8 mouse cellular contexts compared by ENCODE assay signal in the genomic region with DNA sequence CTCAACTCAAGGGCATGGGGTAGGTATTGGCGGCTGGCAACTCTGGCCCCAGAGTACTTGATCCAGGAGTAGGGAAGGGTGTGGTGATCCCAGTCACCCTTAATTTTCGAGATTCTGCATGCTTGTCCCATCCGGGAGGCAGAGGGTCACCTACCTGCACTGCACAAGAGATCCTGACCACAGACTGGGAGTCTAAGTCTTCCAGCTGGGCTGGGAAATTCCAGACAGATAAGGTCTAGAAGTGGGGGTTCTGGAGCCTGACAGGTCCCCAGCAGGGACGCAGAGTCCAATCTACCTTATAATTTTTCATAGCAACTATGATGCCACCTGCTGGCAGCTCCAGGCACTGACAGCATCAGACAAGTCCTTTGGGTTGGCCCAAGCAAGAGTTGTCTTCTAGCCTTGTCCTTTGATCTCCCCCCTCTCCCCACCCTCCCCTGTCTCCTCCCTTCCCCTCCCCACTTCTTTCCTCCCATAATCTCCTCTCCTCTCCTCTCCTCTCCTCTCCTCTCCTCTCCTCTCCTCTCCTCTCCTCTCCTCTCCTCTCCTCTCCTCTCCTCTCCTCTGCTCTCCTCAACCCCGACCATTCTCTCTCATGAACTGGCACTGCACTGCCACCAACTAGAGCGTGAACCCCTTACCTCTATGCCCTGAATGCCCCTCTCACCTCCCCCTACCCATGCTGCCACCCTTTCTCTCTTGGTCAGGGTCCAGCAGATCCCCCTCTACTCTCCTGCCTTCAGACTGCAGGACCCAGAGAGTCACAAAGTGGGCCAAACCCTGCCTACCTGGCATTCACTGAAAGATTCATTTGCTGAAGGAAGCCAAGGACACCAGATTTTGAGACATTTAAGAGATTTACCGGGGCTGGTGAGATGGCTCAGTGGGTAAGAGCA. TPM values are rescaled to one million over a fixed set of nuclear protein-coding genes. Genes with fewer than 3 reads are reported as not detected.
A peak's percentile ranks its signal among the peaks of the same experiment; 100 is the strongest.
DNase-seq lines count a peak whose midpoint lies in the region; ATAC-seq and TF ChIP-seq lines count a peak whose summit lies in the region.

No protein-coding gene starts in this region.

- no peak overlapping the region for H3K27ac ChIP-seq in forebrain, embryonic 10.5 days
- H3K27ac ChIP-seq in forebrain, embryonic 12.5 days, result no peak overlapping the region
- no peak overlapping the region for H3K27ac ChIP-seq in bone marrow, adult 2 months (ENCODE audit: control insufficient read depth, insufficient read depth, low read depth, low read length, poor library complexity)
- no peak overlapping the region for H3K27ac ChIP-seq in embryonic facial prominence, embryonic 11.5 days (replicated peaks; ENCODE audit: low read depth, low read length)
- H3K27ac ChIP-seq in intestine, embryonic 15.5 days, result no peak overlapping the region
- no peak overlapping the region for H3K27ac ChIP-seq in limb, embryonic 11.5 days (replicated peaks; ENCODE audit: low read depth, low read length)

- peak; percentile 50 for DNase-seq in forebrain, embryonic 10.5 days (ENCODE audit: extremely low spot score, low spot score)
- peak; percentile 67 to 73 for DNase-seq in B cell, adult 2 months
- DNase-seq in embryonic facial prominence, embryonic 11.5 days (ENCODE audit: low spot score), result peak; percentile 77
- DNase-seq in limb, embryonic 11.5 days (ENCODE audit: low spot score), result peak; percentile 74
- peak; percentile 45 for DNase-seq in ovary, postnatal 36 days (ENCODE audit: low spot score)

- H3K27me3 ChIP-seq in forebrain, embryonic 10.5 days (ENCODE audit: poor library complexity, severe bottlenecking), result peaks cover 28% of the 10 kb centered on the region
- peaks cover 43% of the 10 kb centered on the region for H3K27me3 ChIP-seq in forebrain, embryonic 12.5 days
- no peaks in the 10 kb centered on the region; the same call in 1 of the 2 replicates for H3K27me3 ChIP-seq in embryonic facial prominence, embryonic 11.5 days (ENCODE audit: control insufficient read depth, insufficient read depth, low read length)
- H3K27me3 ChIP-seq in intestine, embryonic 15.5 days (replicated peaks), result no peaks in the 10 kb centered on the region; the same call in 1 of the 2 replicates
- H3K27me3 ChIP-seq in limb, embryonic 11.5 days (ENCODE audit: control insufficient read depth, insufficient read depth, low read length), result no peaks in the 10 kb centered on the region

- 62% methylated on average over 6 of the region's 7 CpGs for WGBS in forebrain, embryonic 10.5 days
- WGBS in forebrain, embryonic 12.5 days, result 44% methylated on average over 7 of the region's 7 CpGs
- 39% methylated on average over 7 of the region's 7 CpGs for WGBS in bone marrow, adult 2 months
- WGBS in embryonic facial prominence, embryonic 11.5 days, result 51% methylated on average over 7 of the region's 7 CpGs
- WGBS in intestine, embryonic 15.5 days, result 50% methylated on average over 7 of the region's 7 CpGs
- WGBS in limb, embryonic 11.5 days, result 53% methylated on average over 7 of the region's 7 CpGs

- H3K9me3 ChIP-seq in forebrain, embryonic 10.5 days, result no peaks in the 10 kb centered on the region
- no peaks in the 10 kb centered on the region for H3K9me3 ChIP-seq in forebrain, embryonic 12.5 days
- H3K9me3 ChIP-seq in embryonic facial prominence, embryonic 11.5 days (replicated peaks; ENCODE audit: control insufficient read depth, low read length), result no peaks in the 10 kb centered on the region
- no peaks in the 10 kb centered on the region for H3K9me3 ChIP-seq in intestine, embryonic 15.5 days
- H3K9me3 ChIP-seq in limb, embryonic 11.5 days (ENCODE audit: control insufficient read depth, low read length), result no peaks in the 10 kb centered on the region

- H3K4me3 ChIP-seq in forebrain, embryonic 10.5 days, result no peak overlapping the region
- no peak overlapping the region for H3K4me3 ChIP-seq in forebrain, embryonic 12.5 days (replicated peaks)
- H3K4me3 ChIP-seq in bone marrow, adult 2 months (replicated peaks; ENCODE audit: control insufficient read depth, low read depth, low read length), result no peak overlapping the region
- no peak overlapping the region for H3K4me3 ChIP-seq in embryonic facial prominence, embryonic 11.5 days (ENCODE audit: low read depth, low read length)
- no peak overlapping the region for H3K4me3 ChIP-seq in intestine, embryonic 15.5 days (replicated peaks)
- no peak overlapping the region for H3K4me3 ChIP-seq in limb, embryonic 11.5 days (ENCODE audit: low read depth, low read length)

- peaks cover 14% of the 10 kb centered on the region for H3K4me1 ChIP-seq in forebrain, embryonic 10.5 days
- peaks cover 7% of the 10 kb centered on the region for H3K4me1 ChIP-seq in forebrain, embryonic 12.5 days
- peaks cover 2% of the 10 kb centered on the region; the same call in 1 of the 2 replicates for H3K4me1 ChIP-seq in bone marrow, adult 2 months (ENCODE audit: control insufficient read depth, insufficient read depth, low read length)
- H3K4me1 ChIP-seq in embryonic facial prominence, embryonic 11.5 days (ENCODE audit: control insufficient read depth, insufficient read depth, low read length), result no peaks in the 10 kb centered on the region
- H3K4me1 ChIP-seq in intestine, embryonic 15.5 days (replicated peaks), result no peaks in the 10 kb centered on the region
- H3K4me1 ChIP-seq in limb, embryonic 11.5 days (ENCODE audit: control insufficient read depth, insufficient read depth, low read length), result no peaks in the 10 kb centered on the region

- peak; percentile 76 for TF ChIP-seq CTCF in bone marrow, adult 2 months (IDR thresholded peaks at IDR 0.05; ENCODE audit: control insufficient read depth, insufficient read depth, low read length)

- no peak for TF ChIP-seq POLR2A in bone marrow, adult 2 months (IDR thresholded peaks at IDR 0.05; ENCODE audit: borderline replicate concordance, control insufficient read depth, low read depth, low read length)

- no peak overlapping the region for H3K9ac ChIP-seq in forebrain, embryonic 12.5 days
- no peak overlapping the region for H3K9ac ChIP-seq in embryonic facial prominence, embryonic 11.5 days (replicated peaks; ENCODE audit: low read length)
- H3K9ac ChIP-seq in intestine, embryonic 15.5 days, result no peak overlapping the region
- no peak overlapping the region for H3K9ac ChIP-seq in limb, embryonic 11.5 days (ENCODE audit: low read length)

- no peak for ATAC-seq in forebrain, embryonic 12.5 days (ENCODE audit: low FRiP score)
- ATAC-seq in embryonic facial prominence, embryonic 11.5 days (replicated peaks; ENCODE audit: insufficient number of reproducible peaks, low FRiP score, low TSS enrichment, low read depth), result no peak
- ATAC-seq in intestine, embryonic 15.5 days, result peak; percentile 45; the same call in 1 of the 2 replicates
- ATAC-seq in limb, embryonic 11.5 days (ENCODE audit: insufficient number of reproducible peaks, low FRiP score, low TSS enrichment, low read depth), result no peak

- H3K4me2 ChIP-seq in forebrain, embryonic 12.5 days, result no peak overlapping the region
- no peak overlapping the region for H3K4me2 ChIP-seq in embryonic facial prominence, embryonic 11.5 days (ENCODE audit: low read depth, low read length)
- no peak overlapping the region for H3K4me2 ChIP-seq in intestine, embryonic 15.5 days (replicated peaks)
- no peak overlapping the region for H3K4me2 ChIP-seq in limb, embryonic 11.5 days (ENCODE audit: low read depth, severe bottlenecking)

- H3K36me3 ChIP-seq in forebrain, embryonic 10.5 days (replicated peaks), result no peaks in the 10 kb centered on the region
- no peaks in the 10 kb centered on the region for H3K36me3 ChIP-seq in forebrain, embryonic 12.5 days (replicated peaks)
- H3K36me3 ChIP-seq in embryonic facial prominence, embryonic 11.5 days (replicated peaks; ENCODE audit: control insufficient read depth, insufficient read depth, low read depth, low read length), result no peaks in the 10 kb centered on the region
- H3K36me3 ChIP-seq in intestine, embryonic 15.5 days, result no peaks in the 10 kb centered on the region
- no peaks in the 10 kb centered on the region for H3K36me3 ChIP-seq in limb, embryonic 11.5 days (ENCODE audit: control insufficient read depth, insufficient read depth, low read length)

RNA-seq across cellular contexts. Expression of a gene that starts 15.7 kb away (rescaled TPM):
- 1.0 and 1.6 TPM in 2 replicates for polyA plus RNA-seq in forebrain, embryonic 10.5 days (2016; fragmentation: Nextera tagmentation; extraction: Ambion mirVana)
- 2.2 and 2.9 TPM in 2 replicates for polyA plus RNA-seq in forebrain, embryonic 12.5 days (2016; fragmentation: Nextera tagmentation; extraction: Ambion mirVana)
- polyA plus RNA-seq in bone marrow, adult 2 months (2011; ENCODE audit: insufficient read depth, insufficient read length, low replicate concordance, missing spikeins), result not detected in 2 replicates
- polyA plus RNA-seq in embryonic facial prominence, embryonic 11.5 days (2014; fragmentation: Nextera tagmentation; extraction: Ambion mirVana), result 0.70 and 0.72 TPM in 2 replicates
- polyA plus RNA-seq in intestine, embryonic 15.5 days (2015; fragmentation: Nextera tagmentation; extraction: Ambion mirVana), result 0.28 and 0.40 TPM in 2 replicates
- polyA plus RNA-seq in limb, embryonic 11.5 days (2014; fragmentation: Nextera tagmentation; extraction: Ambion mirVana), result 0.60 and 0.73 TPM in 2 replicates

RNA-seq across cellular contexts. Expression of a gene that starts 18.0 kb away (rescaled TPM):
- polyA plus RNA-seq in forebrain, embryonic 10.5 days (2016; fragmentation: Nextera tagmentation; extraction: Ambion mirVana), result 13.5 and 13.7 TPM in 2 replicates
- 10.3 and 12.0 TPM in 2 replicates for polyA plus RNA-seq in forebrain, embryonic 12.5 days (2016; fragmentation: Nextera tagmentation; extraction: Ambion mirVana)
- polyA plus RNA-seq in bone marrow, adult 2 months (2011; ENCODE audit: insufficient read depth, insufficient read length, low replicate concordance, missing spikeins), result 18.2 and 30.2 TPM in 2 replicates
- 8.2 and 11.0 TPM in 2 replicates for polyA plus RNA-seq in embryonic facial prominence, embryonic 11.5 days (2014; fragmentation: Nextera tagmentation; extraction: Ambion mirVana)
- polyA plus RNA-seq in intestine, embryonic 15.5 days (2015; fragmentation: Nextera tagmentation; extraction: Ambion mirVana), result 9.0 and 11.1 TPM in 2 replicates
- polyA plus RNA-seq in limb, embryonic 11.5 days (2014; fragmentation: Nextera tagmentation; extraction: Ambion mirVana), result 10.0 and 10.1 TPM in 2 replicates

RNA-seq across cellular contexts. Expression of a gene that starts 43.3 kb away (rescaled TPM):
- polyA plus RNA-seq in forebrain, embryonic 10.5 days (2016; fragmentation: Nextera tagmentation; extraction: Ambion mirVana), result 1.0 and 1.2 TPM in 2 replicates
- polyA plus RNA-seq in forebrain, embryonic 12.5 days (2016; fragmentation: Nextera tagmentation; extraction: Ambion mirVana), result 3.3 and 3.4 TPM in 2 replicates
- not detected in 2 replicates for polyA plus RNA-seq in bone marrow, adult 2 months (2011; ENCODE audit: insufficient read depth, insufficient read length, low replicate concordance, missing spikeins)
- 0.59 and 0.63 TPM in 2 replicates for polyA plus RNA-seq in embryonic facial prominence, embryonic 11.5 days (2014; fragmentation: Nextera tagmentation; extraction: Ambion mirVana)
- 0.29 and 0.34 TPM in 2 replicates for polyA plus RNA-seq in intestine, embryonic 15.5 days (2015; fragmentation: Nextera tagmentation; extraction: Ambion mirVana)
- polyA plus RNA-seq in limb, embryonic 11.5 days (2014; fragmentation: Nextera tagmentation; extraction: Ambion mirVana), result 0.12 and 0.26 TPM in 2 replicates
